Mouse (Mus musculus): ENCODE data around the gene 4930550C14Rik. TPM values are rescaled to one million over a fixed set of nuclear protein-coding genes. Genes with fewer than 3 reads are reported as not detected.

Gene 4930550C14Rik
- polyA plus RNA-seq, 1 experiment: not detected

DNA sequence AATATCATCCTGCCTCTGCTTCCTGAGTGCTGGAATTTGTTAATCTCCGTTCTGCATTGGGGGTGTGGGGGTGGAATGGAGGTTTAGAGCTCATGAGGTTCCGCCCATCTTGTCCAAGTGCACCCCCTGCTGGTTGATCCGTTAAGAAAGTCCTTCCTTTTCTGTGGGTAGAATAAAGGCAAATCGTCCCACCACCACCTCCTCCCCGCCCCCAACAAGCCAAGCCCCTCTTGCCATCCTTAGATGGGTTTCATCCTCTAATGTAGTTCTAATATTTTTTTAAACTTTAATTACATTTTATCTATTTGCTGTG lies 3.8 kb upstream of the 4930550C14Rik start:
- TF ChIP-seq POLR2A (IDR thresholded peaks at IDR 0.05; ENCODE audit: borderline replicate concordance, control insufficient read depth, low read depth, low read length) (no peak), CTCF (IDR thresholded peaks at IDR 0.05; ENCODE audit: control insufficient read depth, insufficient read depth, low read length) (peak; percentile 75)
- no peak overlapping the region for H3K4me3 ChIP-seq (replicated peaks; ENCODE audit: control insufficient read depth, low read depth, low read length)
- 2% methylated on average over 5 of the region's 5 CpGs for WGBS
- no peaks in the 10 kb centered on the region; the same call in 1 of the 2 replicates for H3K4me1 ChIP-seq (ENCODE audit: control insufficient read depth, insufficient read depth, low read length)
- H3K27ac ChIP-seq (ENCODE audit: control insufficient read depth, insufficient read depth, low read depth, low read length, poor library complexity): no peak overlapping the region

DNA sequence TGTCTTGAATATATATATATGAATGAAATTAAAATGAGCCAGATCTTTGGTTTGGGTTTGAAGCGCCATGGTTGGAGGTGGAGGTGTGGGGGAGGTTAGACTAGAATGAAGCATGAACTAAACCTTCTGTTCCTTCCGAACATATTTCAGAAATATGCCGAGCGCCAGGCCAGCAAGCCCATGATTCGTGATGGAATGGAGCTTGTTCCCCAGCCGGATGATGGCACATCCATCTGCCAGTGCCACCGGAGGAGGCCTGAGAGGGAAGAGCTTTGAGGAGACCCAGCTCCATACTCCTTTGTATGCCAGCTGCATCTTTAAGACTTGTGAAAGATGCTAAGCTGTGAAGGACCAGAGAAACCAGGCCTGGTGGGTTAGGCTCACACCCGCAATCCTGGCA lies 2.6 kb upstream of the 4930550C14Rik start:
- Histone ChIP-seq H3K4me1 (ENCODE audit: control insufficient read depth, insufficient read depth, low read length) (no peaks in the 10 kb centered on the region; the same call in 1 of the 2 replicates), H3K4me3 (replicated peaks; ENCODE audit: control insufficient read depth, low read depth, low read length) (no peak overlapping the region), H3K27ac (ENCODE audit: control insufficient read depth, insufficient read depth, low read depth, low read length, poor library complexity) (no peak overlapping the region)
- TF ChIP-seq POLR2A (IDR thresholded peaks at IDR 0.05; ENCODE audit: borderline replicate concordance, control insufficient read depth, low read depth, low read length) (no peak), CTCF (IDR thresholded peaks at IDR 0.05; ENCODE audit: control insufficient read depth, insufficient read depth, low read length) (no peak)
- WGBS: 89% methylated on average over 8 of the region's 8 CpGs

DNA sequence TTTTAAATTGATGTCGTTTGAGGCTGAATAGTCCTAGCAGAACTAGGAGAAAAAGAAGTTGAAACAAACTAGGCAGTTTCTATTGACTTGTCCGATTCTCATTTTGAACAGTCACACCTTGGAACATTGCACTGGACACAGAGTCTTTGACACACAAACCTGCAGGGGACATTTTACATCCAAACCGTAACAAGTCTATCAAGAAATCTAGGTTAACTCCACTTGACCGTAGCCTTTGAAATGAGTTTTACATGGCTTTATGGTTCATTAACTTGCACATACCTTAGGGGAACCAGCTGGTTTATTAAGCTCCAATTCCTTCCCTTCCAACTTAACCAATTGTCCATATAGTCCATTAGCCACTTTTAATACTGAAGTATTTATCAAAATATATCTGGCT lies 1.4 kb upstream of the 4930550C14Rik start:
- WGBS: 89% methylated on average over 4 of the region's 4 CpGs
- Histone ChIP-seq H3K4me3 (replicated peaks; ENCODE audit: control insufficient read depth, low read depth, low read length) (no peak overlapping the region), H3K27ac (ENCODE audit: control insufficient read depth, insufficient read depth, low read depth, low read length, poor library complexity) (no peak overlapping the region), H3K4me1 (ENCODE audit: control insufficient read depth, insufficient read depth, low read length) (no peaks in the 10 kb centered on the region; the same call in 1 of the 2 replicates)
- no peak for TF ChIP-seq CTCF (IDR thresholded peaks at IDR 0.05; ENCODE audit: control insufficient read depth, insufficient read depth, low read length)
- TF ChIP-seq POLR2A (IDR thresholded peaks at IDR 0.05; ENCODE audit: borderline replicate concordance, control insufficient read depth, low read depth, low read length): no peak

DNA sequence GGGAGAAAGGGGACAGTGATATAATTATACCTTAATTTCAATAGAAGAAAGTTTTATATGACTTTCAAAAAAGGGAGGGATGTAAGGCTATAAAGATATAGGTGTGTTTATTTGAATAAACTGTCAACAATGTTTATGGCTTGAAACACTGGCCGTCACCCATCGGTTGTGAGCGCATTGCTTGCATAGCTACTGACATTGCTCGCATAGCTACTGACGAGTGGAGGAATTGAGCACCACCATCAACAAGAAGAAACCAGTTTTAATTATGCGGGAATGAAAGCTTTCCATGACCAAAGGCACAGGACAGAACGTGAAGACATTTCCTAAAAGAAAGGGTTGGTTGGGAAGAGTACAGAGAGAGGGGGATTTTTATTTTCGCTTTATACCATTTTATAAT lies 979 bp upstream of the 4930550C14Rik start:
- H3K27ac ChIP-seq (ENCODE audit: control insufficient read depth, insufficient read depth, low read depth, low read length, poor library complexity): no peak overlapping the region
- no peaks in the 10 kb centered on the region; the same call in 1 of the 2 replicates for H3K4me1 ChIP-seq (ENCODE audit: control insufficient read depth, insufficient read depth, low read length)
- no peak for TF ChIP-seq CTCF (IDR thresholded peaks at IDR 0.05; ENCODE audit: control insufficient read depth, insufficient read depth, low read length)
- TF ChIP-seq POLR2A (IDR thresholded peaks at IDR 0.05; ENCODE audit: borderline replicate concordance, control insufficient read depth, low read depth, low read length): no peak
- WGBS: 88% methylated on average over 8 of the region's 8 CpGs
- H3K4me3 ChIP-seq (replicated peaks; ENCODE audit: control insufficient read depth, low read depth, low read length): no peak overlapping the region

DNA sequence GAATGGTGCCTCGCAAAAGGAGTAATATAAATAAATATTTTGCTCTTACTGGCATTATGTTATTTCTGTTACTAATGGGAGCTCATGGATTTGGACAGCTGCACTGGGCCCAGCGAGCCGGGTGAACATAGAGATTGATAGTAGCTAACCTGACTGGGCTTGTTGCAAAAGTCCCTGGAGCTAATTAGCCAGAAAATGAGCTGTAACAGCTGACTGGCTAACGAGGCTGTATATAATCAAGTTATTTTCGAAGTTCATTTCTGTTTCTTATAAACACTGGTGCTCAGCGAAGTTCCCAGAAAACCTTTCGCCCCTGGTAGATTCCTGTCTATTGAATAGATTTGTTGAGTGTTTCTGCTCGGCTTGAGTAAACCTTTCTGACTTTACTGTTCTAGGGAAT lies 866 bp downstream of the 4930550C14Rik start:
- WGBS: 76% methylated on average over 8 of the region's 8 CpGs
- no peak for TF ChIP-seq CTCF (IDR thresholded peaks at IDR 0.05; ENCODE audit: control insufficient read depth, insufficient read depth, low read length)
- TF ChIP-seq POLR2A (IDR thresholded peaks at IDR 0.05; ENCODE audit: borderline replicate concordance, control insufficient read depth, low read depth, low read length): no peak
- Histone ChIP-seq H3K4me1 (ENCODE audit: control insufficient read depth, insufficient read depth, low read length) (no peaks in the 10 kb centered on the region; the same call in 1 of the 2 replicates), H3K4me3 (replicated peaks; ENCODE audit: control insufficient read depth, low read depth, low read length) (no peak overlapping the region), H3K27ac (ENCODE audit: control insufficient read depth, insufficient read depth, low read depth, low read length, poor library complexity) (no peak overlapping the region)

DNA sequence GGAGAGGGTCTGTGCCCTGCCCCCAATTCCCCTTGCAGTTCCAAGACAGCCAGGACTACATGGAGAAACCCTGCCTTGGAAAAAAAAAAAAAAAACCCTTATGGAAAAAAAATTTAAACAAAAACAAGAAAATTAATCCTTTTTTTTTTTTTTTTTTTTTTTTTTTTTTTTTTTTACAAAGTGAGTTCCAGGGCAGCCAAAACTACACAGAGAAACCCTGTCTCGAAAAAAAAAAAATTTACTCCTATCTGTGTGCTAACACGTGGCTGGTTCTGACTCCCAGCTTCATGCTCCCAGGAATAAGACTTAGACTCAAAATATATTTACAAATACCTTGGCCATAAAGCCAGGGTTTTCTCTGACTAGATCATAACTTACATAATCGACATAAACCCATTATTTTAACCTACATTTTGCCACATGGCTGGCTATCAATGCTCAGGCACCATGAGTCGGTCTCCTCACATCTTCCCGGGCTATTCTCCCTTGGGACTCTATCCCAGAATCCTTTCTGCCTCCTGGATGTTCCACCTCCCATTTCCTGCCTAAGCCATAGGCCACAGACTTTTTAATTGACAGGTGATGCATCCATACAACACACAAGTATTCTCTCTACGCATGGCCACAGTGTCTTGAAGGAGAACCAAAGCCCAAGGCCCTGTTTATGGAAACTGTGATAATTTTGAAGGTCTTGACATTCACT lies 2.1 kb downstream of the 4930550C14Rik start:
- Histone ChIP-seq H3K27ac (ENCODE audit: control insufficient read depth, insufficient read depth, low read depth, low read length, poor library complexity) (no peak overlapping the region), H3K4me3 (replicated peaks; ENCODE audit: control insufficient read depth, low read depth, low read length) (no peak overlapping the region), H3K4me1 (ENCODE audit: control insufficient read depth, insufficient read depth, low read length) (no peaks in the 10 kb centered on the region; the same call in 1 of the 2 replicates)
- WGBS: 77% methylated on average over 6 of the region's 6 CpGs
- TF ChIP-seq POLR2A (IDR thresholded peaks at IDR 0.05; ENCODE audit: borderline replicate concordance, control insufficient read depth, low read depth, low read length) (no peak), CTCF (IDR thresholded peaks at IDR 0.05; ENCODE audit: control insufficient read depth, insufficient read depth, low read length) (no peak)

DNA sequence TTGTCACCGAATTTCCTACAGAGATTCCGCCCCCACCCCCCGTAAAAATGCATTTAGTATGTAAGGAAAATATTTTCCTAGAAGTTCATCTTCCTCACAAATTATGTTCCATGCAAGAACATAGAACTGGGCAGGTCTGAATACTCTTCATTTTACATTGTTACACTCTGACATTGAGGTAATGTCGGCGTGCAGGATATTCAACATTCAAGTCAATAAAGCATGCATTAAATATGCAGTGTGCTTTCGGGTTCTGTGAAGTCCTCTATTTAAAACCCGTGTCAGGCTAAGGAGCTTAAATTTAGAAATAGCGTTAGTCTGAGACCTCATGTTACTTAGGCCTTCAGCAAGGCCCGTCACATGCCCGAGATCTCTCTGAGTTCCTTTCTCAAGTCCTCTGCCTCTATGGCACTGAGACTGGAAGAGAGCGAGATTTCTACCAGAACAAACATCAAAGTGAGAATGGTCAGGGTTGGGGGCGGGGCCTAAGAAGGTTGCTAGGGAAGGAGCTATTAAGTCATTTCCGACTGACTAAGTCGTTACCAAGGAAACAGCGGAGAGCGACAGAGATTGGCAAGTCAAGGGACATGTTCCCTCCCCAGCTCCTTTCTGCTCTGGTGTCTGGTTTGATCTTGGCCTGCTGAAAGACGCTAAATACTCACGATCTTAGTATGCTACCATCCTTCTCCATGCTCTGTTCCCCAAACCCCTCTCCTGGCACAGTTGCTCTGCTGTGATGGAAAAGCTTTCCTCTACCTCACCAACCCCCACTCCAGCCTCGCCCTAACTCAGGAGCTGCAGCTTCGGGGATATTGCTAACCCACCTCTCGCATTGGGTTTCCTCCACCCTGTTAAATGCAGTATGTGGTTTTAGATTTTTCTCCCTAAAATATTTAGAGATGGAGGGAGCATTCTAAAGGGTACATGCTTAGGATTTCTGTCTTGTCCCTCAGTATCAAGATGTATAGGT lies 2.9 kb downstream of the 4930550C14Rik start:
- no peaks in the 10 kb centered on the region; the same call in 1 of the 2 replicates for H3K4me1 ChIP-seq (ENCODE audit: control insufficient read depth, insufficient read depth, low read length)
- WGBS: 16% methylated on average over 21 of the region's 21 CpGs
- no peak overlapping the region for H3K27ac ChIP-seq (ENCODE audit: control insufficient read depth, insufficient read depth, low read depth, low read length, poor library complexity)
- no peak for TF ChIP-seq POLR2A (IDR thresholded peaks at IDR 0.05; ENCODE audit: borderline replicate concordance, control insufficient read depth, low read depth, low read length)
- TF ChIP-seq CTCF (IDR thresholded peaks at IDR 0.05; ENCODE audit: control insufficient read depth, insufficient read depth, low read length): no peak
- H3K4me3 ChIP-seq (replicated peaks; ENCODE audit: control insufficient read depth, low read depth, low read length): peak overlapping the region; percentile 57

- TF ChIP-seq CTCF (IDR thresholded peaks at IDR 0.05; ENCODE audit: control insufficient read depth, insufficient read depth, low read length) (no peak), POLR2A (IDR thresholded peaks at IDR 0.05; ENCODE audit: borderline replicate concordance, control insufficient read depth, low read depth, low read length) (no peak)
- Histone ChIP-seq H3K4me3 (replicated peaks; ENCODE audit: control insufficient read depth, low read depth, low read length) (no peak overlapping the region), H3K27ac (ENCODE audit: control insufficient read depth, insufficient read depth, low read depth, low read length, poor library complexity) (no peak overlapping the region), H3K4me1 (ENCODE audit: control insufficient read depth, insufficient read depth, low read length) (no peaks in the 10 kb centered on the region)
- WGBS: 75% methylated on average over 4 of the region's 4 CpGs
Measured at GRCm38 (mm10) chr9:53408548-53408947, 6.4 kb downstream of the 4930550C14Rik start.

Data from bone marrow, adult 2 months (tissue).